Mouse (Mus musculus): Measurements from ENCODE around the gene Aqp7. TPM values are rescaled to one million over a fixed set of nuclear protein-coding genes. Genes with fewer than 3 reads are reported as not detected.
"Not testable (repeated sequence)": the region's sequence is repeated elsewhere in the genome, so short reads cannot be mapped to it uniquely, and the experiment has no call there.

Aqp7 gene
- polyA plus RNA-seq, 1 experiment = not detected

DNA sequence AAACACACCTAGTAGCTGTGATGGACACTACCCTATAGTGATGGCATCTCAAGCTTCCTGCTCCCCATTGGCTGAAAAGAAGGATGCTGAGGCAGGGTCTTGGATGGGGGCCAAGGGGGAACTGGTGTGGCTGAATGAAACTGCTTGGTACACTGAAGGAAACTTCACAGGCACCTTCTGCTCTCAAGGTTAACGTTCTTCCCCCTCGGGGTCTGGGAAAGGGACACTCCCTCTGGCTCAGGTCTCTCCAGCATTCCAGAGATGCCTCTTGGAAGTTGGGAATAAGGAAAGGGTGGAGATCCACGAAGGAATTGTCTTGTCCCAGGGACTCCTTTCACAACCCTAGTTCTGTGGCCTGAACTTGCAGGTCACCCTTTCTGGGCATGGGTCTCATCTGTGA, 43.5 kb upstream of the Aqp7 start:
- H3ac ChIP-seq (ENCODE audit: control insufficient read depth, insufficient read length, low read depth) = no peak overlapping the region
- H3K4me3 ChIP-seq (ENCODE audit: insufficient read depth, poor library complexity, severe bottlenecking) = no peak overlapping the region
- no peaks in the 10 kb centered on the region for H3K79me3 ChIP-seq (ENCODE audit: low read depth)
- H3K79me2 ChIP-seq (ENCODE audit: control insufficient read depth, insufficient read depth) = no peaks in the 10 kb centered on the region
- H3K27me3 ChIP-seq (ENCODE audit: control insufficient read depth, insufficient read depth, insufficient read length) = peaks cover 3% of the 10 kb centered on the region
- no peak for TF ChIP-seq MYOD1 (IDR thresholded peaks at IDR 0.05; ENCODE audit: control insufficient read depth, insufficient read length, low read depth)
- TF ChIP-seq CEBPB (IDR thresholded peaks at IDR 0.05; ENCODE audit: low read depth) = no peak
- H3K36me3 ChIP-seq (ENCODE audit: control insufficient read depth, insufficient read depth) = no peaks in the 10 kb centered on the region

DNA sequence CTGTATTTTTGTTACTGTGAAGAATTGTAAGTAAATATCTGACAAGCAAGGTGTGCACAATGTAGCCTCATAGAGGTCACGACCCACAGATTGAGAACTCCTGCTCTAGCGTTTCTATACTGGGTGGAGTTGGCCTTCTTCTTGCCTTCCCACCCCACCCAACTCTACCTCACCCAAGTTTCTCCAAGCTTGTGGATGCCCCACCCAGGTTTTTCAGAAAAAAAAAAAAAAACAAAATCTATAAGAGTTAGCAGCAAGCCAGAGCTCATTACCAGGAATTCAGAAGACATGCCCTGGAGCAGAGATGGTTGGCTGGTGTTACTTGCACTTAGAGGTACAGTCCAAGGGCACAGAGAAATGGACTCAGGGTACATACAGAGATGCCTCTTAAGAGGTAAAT, 41.8 kb upstream of the Aqp7 start:
- no peaks in the 10 kb centered on the region for H3K79me2 ChIP-seq (ENCODE audit: control insufficient read depth, insufficient read depth)
- H3K36me3 ChIP-seq (ENCODE audit: control insufficient read depth, insufficient read depth) = no peaks in the 10 kb centered on the region
- no peak for TF ChIP-seq MYOG (IDR thresholded peaks at IDR 0.05; ENCODE audit: control insufficient read depth, extremely low read depth, insufficient read length)
- no peak for TF ChIP-seq USF1 (IDR thresholded peaks at IDR 0.05; ENCODE audit: low read depth)
- TF ChIP-seq CTCF (IDR thresholded peaks at IDR 0.05; ENCODE audit: control insufficient read depth, insufficient read depth, insufficient read length) = no peak
- no peak for TF ChIP-seq CEBPB (IDR thresholded peaks at IDR 0.05; ENCODE audit: low read depth)
- TF ChIP-seq MAX (IDR thresholded peaks at IDR 0.05) = no peak
- TF ChIP-seq MYOD1 (IDR thresholded peaks at IDR 0.05; ENCODE audit: control insufficient read depth, insufficient read length, low read depth) = no peak
- TF ChIP-seq FOSL1 (IDR thresholded peaks at IDR 0.05; ENCODE audit: insufficient read depth, low read length, poor library complexity, severe bottlenecking) = no peak
- H3K4me3 ChIP-seq (ENCODE audit: insufficient read depth, poor library complexity, severe bottlenecking) = no peak overlapping the region
- no peaks in the 10 kb centered on the region for H3K79me3 ChIP-seq (ENCODE audit: low read depth)
- H3K27me3 ChIP-seq (ENCODE audit: control insufficient read depth, insufficient read depth, insufficient read length) = peaks cover 3% of the 10 kb centered on the region
- no peak overlapping the region for H3ac ChIP-seq (ENCODE audit: control insufficient read depth, insufficient read length, low read depth)

DNA sequence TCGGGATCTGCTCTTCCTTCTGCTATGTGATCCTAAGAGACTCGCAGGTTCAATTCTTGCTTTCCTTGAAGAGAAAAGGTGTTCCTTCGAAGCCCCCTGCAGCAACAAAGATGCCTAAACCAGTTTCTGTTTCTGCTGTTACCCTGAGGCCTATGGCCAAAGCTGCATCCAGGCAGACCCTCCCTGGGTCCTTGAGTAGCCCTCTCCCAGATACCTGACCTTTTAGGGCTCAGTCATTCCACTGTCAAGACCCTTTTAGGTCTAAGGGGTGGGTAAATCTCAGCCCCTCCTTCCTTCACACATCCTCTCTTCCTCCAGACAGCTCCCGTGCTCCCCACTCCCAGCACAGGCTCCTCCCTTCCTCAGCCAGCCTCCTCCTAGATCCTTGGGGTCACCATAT, 41.2 kb upstream of the Aqp7 start:
- TF ChIP-seq MYOD1 (IDR thresholded peaks at IDR 0.05; ENCODE audit: control insufficient read depth, insufficient read length, low read depth) (no peak), MYOG (IDR thresholded peaks at IDR 0.05; ENCODE audit: control insufficient read depth, extremely low read depth, insufficient read length) (no peak), USF1 (IDR thresholded peaks at IDR 0.05; ENCODE audit: low read depth) (no peak), CTCF (IDR thresholded peaks at IDR 0.05; ENCODE audit: control insufficient read depth, insufficient read depth, insufficient read length) (no peak)
- no peaks in the 10 kb centered on the region for H3K79me2 ChIP-seq (ENCODE audit: control insufficient read depth, insufficient read depth)
- no peak overlapping the region for H3ac ChIP-seq (ENCODE audit: control insufficient read depth, insufficient read length, low read depth)
- no peaks in the 10 kb centered on the region for H3K36me3 ChIP-seq (ENCODE audit: control insufficient read depth, insufficient read depth)
- H3K4me3 ChIP-seq (ENCODE audit: insufficient read depth, poor library complexity, severe bottlenecking) = no peak overlapping the region
- no peaks in the 10 kb centered on the region for H3K79me3 ChIP-seq (ENCODE audit: low read depth)
- H3K27me3 ChIP-seq (ENCODE audit: control insufficient read depth, insufficient read depth, insufficient read length) = peaks cover 7% of the 10 kb centered on the region

DNA sequence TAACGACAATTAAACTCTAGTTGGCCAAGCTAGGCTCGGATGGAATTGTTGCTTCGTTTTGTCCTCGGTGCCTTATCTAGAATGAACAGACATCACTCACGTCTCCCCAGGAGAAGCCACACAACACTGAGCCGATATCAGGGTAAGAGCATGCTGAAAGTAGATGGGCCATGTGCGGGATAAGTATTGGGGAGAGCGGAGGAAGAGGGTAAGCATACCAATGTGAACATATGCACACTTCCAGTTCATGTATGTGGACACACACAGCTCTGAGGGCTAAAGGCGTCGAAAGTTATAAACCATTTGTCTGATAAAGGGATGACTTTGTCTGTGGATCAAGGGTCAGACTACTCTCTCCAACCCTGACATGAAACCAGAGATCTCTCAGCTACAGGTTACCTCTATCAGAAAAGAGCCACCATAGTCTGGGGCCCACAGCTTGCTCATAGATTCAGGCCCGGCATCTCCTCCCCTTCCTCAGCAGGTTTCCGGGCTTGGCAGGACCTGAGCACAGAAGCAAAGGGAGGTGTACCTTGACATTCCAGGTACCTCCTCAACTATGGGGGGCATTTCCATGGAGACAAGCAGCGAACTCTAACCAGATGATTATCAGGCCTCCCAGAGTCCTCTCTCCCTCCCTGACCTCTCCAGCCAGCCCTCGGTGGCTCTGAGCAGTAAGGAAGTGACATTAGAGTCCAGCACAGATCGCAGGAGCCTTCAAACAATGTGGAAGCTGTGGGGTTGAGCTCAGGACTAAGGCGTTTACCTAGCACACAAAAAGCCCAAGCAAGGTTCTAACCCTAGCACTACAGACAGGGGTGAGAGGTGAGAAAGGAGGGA, 39.7 kb upstream of the Aqp7 start:
- Histone ChIP-seq H3K27me3 (ENCODE audit: control insufficient read depth, insufficient read depth, insufficient read length) (peaks cover 9% of the 10 kb centered on the region), H3K79me2 (ENCODE audit: control insufficient read depth, insufficient read depth) (no peaks in the 10 kb centered on the region), H3K36me3 (ENCODE audit: control insufficient read depth, insufficient read depth) (no peaks in the 10 kb centered on the region), H3K79me3 (ENCODE audit: low read depth) (no peaks in the 10 kb centered on the region), H3K4me3 (ENCODE audit: insufficient read depth, poor library complexity, severe bottlenecking) (no peak overlapping the region), H3ac (ENCODE audit: control insufficient read depth, insufficient read length, low read depth) (no peak overlapping the region)
- no peak for TF ChIP-seq MYOG (IDR thresholded peaks at IDR 0.05; ENCODE audit: control insufficient read depth, extremely low read depth, insufficient read length)
- no peak for TF ChIP-seq CEBPB (IDR thresholded peaks at IDR 0.05; ENCODE audit: low read depth)
- TF ChIP-seq CTCF (IDR thresholded peaks at IDR 0.05; ENCODE audit: control insufficient read depth, insufficient read depth, insufficient read length) = no peak
- TF ChIP-seq FOSL1 (IDR thresholded peaks at IDR 0.05; ENCODE audit: insufficient read depth, low read length, poor library complexity, severe bottlenecking) = no peak
- TF ChIP-seq USF1 (IDR thresholded peaks at IDR 0.05; ENCODE audit: low read depth) = no peak
- TF ChIP-seq MAX (IDR thresholded peaks at IDR 0.05) = no peak
- TF ChIP-seq MYOD1 (IDR thresholded peaks at IDR 0.05; ENCODE audit: control insufficient read depth, insufficient read length, low read depth) = no peak

DNA sequence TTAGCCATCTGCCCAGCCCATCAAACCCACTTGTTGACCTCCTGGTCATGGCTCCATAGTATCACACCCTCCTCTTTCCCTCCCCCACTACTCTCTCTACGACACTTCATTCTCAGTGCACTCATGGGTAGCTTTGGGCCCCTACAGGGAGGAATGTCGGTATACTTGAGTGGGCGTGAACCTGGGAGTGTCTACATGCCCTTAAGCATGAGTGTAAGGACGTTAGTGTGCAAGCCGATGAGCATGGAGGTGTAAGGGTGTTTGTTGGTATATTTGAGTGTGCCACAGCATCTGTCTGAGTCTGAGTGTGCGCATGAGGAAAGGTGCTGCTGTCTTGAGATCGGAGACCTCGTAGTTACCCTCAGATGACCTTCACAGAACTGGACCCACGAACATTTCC, 39.0 kb upstream of the Aqp7 start:
- no peak for TF ChIP-seq FOSL1 (IDR thresholded peaks at IDR 0.05; ENCODE audit: insufficient read depth, low read length, poor library complexity, severe bottlenecking)
- no peak for TF ChIP-seq USF1 (IDR thresholded peaks at IDR 0.05; ENCODE audit: low read depth)
- TF ChIP-seq CEBPB (IDR thresholded peaks at IDR 0.05; ENCODE audit: low read depth) = no peak
- TF ChIP-seq CTCF (IDR thresholded peaks at IDR 0.05; ENCODE audit: control insufficient read depth, insufficient read depth, insufficient read length) = no peak
- no peak for TF ChIP-seq MAX (IDR thresholded peaks at IDR 0.05)
- TF ChIP-seq MYOD1 (IDR thresholded peaks at IDR 0.05; ENCODE audit: control insufficient read depth, insufficient read length, low read depth) = no peak
- TF ChIP-seq MYOG (IDR thresholded peaks at IDR 0.05; ENCODE audit: control insufficient read depth, extremely low read depth, insufficient read length) = no peak
- Histone ChIP-seq H3K27me3 (ENCODE audit: control insufficient read depth, insufficient read depth, insufficient read length) (peaks cover 9% of the 10 kb centered on the region), H3K79me2 (ENCODE audit: control insufficient read depth, insufficient read depth) (no peaks in the 10 kb centered on the region)

DNA sequence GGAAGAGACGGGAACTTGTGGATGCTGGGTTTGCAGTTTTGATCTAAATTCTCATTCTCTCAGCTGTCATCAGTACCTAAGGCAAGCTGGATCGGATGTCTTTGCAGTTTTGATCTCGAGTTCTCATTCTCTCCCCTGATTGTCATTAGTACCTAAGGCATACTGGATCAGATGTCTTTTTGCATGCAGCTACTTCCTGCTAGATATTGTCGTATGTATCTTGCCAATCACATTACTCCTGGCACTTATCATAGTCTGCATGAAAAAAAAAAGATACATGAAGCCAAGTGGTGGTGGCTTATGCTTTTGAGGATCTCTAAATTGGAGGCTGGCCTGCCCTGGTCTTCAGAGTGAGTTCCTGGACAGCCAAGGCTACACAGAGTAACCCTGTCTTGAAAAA, 36.9 kb upstream of the Aqp7 start:
- no peaks in the 10 kb centered on the region for H3K36me3 ChIP-seq (ENCODE audit: control insufficient read depth, insufficient read depth)
- H3K79me2 ChIP-seq (ENCODE audit: control insufficient read depth, insufficient read depth) = no peaks in the 10 kb centered on the region
- TF ChIP-seq FOSL1 (IDR thresholded peaks at IDR 0.05; ENCODE audit: insufficient read depth, low read length, poor library complexity, severe bottlenecking) (no peak), MYOD1 (IDR thresholded peaks at IDR 0.05; ENCODE audit: control insufficient read depth, insufficient read length, low read depth) (no peak), CTCF (IDR thresholded peaks at IDR 0.05; ENCODE audit: control insufficient read depth, insufficient read depth, insufficient read length) (no peak), MAX (IDR thresholded peaks at IDR 0.05) (no peak), CEBPB (IDR thresholded peaks at IDR 0.05; ENCODE audit: low read depth) (no peak), USF1 (IDR thresholded peaks at IDR 0.05; ENCODE audit: low read depth) (no peak), MYOG (IDR thresholded peaks at IDR 0.05; ENCODE audit: control insufficient read depth, extremely low read depth, insufficient read length) (no peak)
- H3ac ChIP-seq (ENCODE audit: control insufficient read depth, insufficient read length, low read depth) = no peak overlapping the region
- no peaks in the 10 kb centered on the region for H3K79me3 ChIP-seq (ENCODE audit: low read depth)
- no peak overlapping the region for H3K4me3 ChIP-seq (ENCODE audit: insufficient read depth, poor library complexity, severe bottlenecking)
- H3K27me3 ChIP-seq (ENCODE audit: control insufficient read depth, insufficient read depth, insufficient read length) = peaks cover 7% of the 10 kb centered on the region

More for the DNA sequence above, 39.0 kb upstream of the Aqp7 start:
- no peaks in the 10 kb centered on the region for H3K79me3 ChIP-seq (ENCODE audit: low read depth)
- no peaks in the 10 kb centered on the region for H3K36me3 ChIP-seq (ENCODE audit: control insufficient read depth, insufficient read depth)
- H3ac ChIP-seq (ENCODE audit: control insufficient read depth, insufficient read length, low read depth) = no peak overlapping the region
- H3K4me3 ChIP-seq (ENCODE audit: insufficient read depth, poor library complexity, severe bottlenecking) = no peak overlapping the region

DNA sequence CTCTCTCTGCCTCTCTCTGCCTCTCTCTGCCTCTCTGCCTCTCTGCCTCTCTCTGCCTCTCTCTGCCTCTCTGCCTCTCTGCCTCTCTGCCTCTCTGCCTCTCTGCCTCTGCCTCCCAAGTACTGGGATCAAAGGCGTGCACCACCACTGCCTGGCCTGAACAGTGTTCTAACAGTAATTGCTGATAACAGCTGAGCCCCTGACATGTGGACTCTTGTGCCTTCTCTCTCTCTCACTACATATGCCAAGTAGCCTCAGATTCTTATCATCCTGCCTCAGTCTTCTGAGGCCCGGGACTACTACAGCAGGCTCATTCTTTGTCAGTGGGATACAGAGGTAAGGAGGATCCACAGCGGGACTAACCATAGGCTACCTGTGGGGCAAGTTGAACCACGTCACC, 34.9 kb upstream of the Aqp7 start:
- not testable (repeated sequence) for H3ac ChIP-seq (ENCODE audit: control insufficient read depth, insufficient read length, low read depth); H3K79me3 ChIP-seq (ENCODE audit: low read depth); H3K79me2 ChIP-seq (ENCODE audit: control insufficient read depth, insufficient read depth); H3K4me3 ChIP-seq (ENCODE audit: insufficient read depth, poor library complexity, severe bottlenecking); H3K27me3 ChIP-seq (ENCODE audit: control insufficient read depth, insufficient read depth, insufficient read length); H3K36me3 ChIP-seq (ENCODE audit: control insufficient read depth, insufficient read depth)
